Mouse (Mus musculus): ENCODE data around the gene H2-DMb2. TPM values are rescaled to one million over a fixed set of nuclear protein-coding genes. Genes with fewer than 3 reads are reported as not detected.

Gene H2-DMb2
- polyA plus RNA-seq, 1 experiment from 2014 or later: 0.70 TPM

- 85% methylated on average over 16 of the region's 16 CpGs for WGBS
- no peak overlapping the region for H3K4me2 ChIP-seq (ENCODE audit: low read depth, low read length)
- H3K9ac ChIP-seq (ENCODE audit: low read length): no peak overlapping the region
- H3K36me3 ChIP-seq (ENCODE audit: control insufficient read depth, insufficient read depth, low read length): no peaks in the 10 kb centered on the region
- no peak for ATAC-seq (ENCODE audit: insufficient read depth, low FRiP score)
- H3K27me3 ChIP-seq (ENCODE audit: control insufficient read depth, insufficient read depth, low read length): peaks cover 30% of the 10 kb centered on the region
- H3K4me1 ChIP-seq (ENCODE audit: control insufficient read depth, insufficient read depth, low read length): peaks cover 19% of the 10 kb centered on the region
- H3K27ac ChIP-seq (ENCODE audit: low read length): no peak overlapping the region
- no peaks in the 10 kb centered on the region for H3K9me3 ChIP-seq (replicated peaks; ENCODE audit: control insufficient read depth, low read length)
- no peak overlapping the region for H3K4me3 ChIP-seq (replicated peaks; ENCODE audit: low read length)
These were observed 57.8 kb downstream of the H2-DMb2 start for GRCm38 (mm10) chr17:34200772-34201505.

Other genes with a start within 250 kb of the H2-DMb2 start
- 0.39 and 0.40 TPM in 2 replicates for gene Platr17, start 238.2 kb upstream of the H2-DMb2 start, polyA plus RNA-seq (2015; fragmentation: Nextera tagmentation; extraction: Ambion mirVana)
- 40.9 and 44.4 TPM in 2 replicates for gene Daxx, start 233.9 kb upstream of the H2-DMb2 start, polyA plus RNA-seq (2015; fragmentation: Nextera tagmentation; extraction: Ambion mirVana)
- 58.4 and 68.7 TPM in 2 replicates for gene Tapbp, start 227.4 kb upstream of the H2-DMb2 start, polyA plus RNA-seq (2015; fragmentation: Nextera tagmentation; extraction: Ambion mirVana)
- 11.4 and 12.5 TPM in 2 replicates for gene Zbtb22, start 227.4 kb upstream of the H2-DMb2 start, polyA plus RNA-seq (2015; fragmentation: Nextera tagmentation; extraction: Ambion mirVana)
- 43.9 and 44.7 TPM in 2 replicates for gene Rgl2, start 213.8 kb upstream of the H2-DMb2 start, polyA plus RNA-seq (2015; fragmentation: Nextera tagmentation; extraction: Ambion mirVana)
- gene Pfdn6, start 203.0 kb upstream of the H2-DMb2 start, polyA plus RNA-seq (2015; fragmentation: Nextera tagmentation; extraction: Ambion mirVana): 133 and 147 TPM in 2 replicates
- gene Wdr46, start 202.6 kb upstream of the H2-DMb2 start, polyA plus RNA-seq (2015; fragmentation: Nextera tagmentation; extraction: Ambion mirVana): 19.0 and 23.1 TPM in 2 replicates
- 8.6 and 9.0 TPM in 2 replicates for gene B3galt4, start 191.8 kb upstream of the H2-DMb2 start, polyA plus RNA-seq (2015; fragmentation: Nextera tagmentation; extraction: Ambion mirVana)
- 42.6 and 45.0 TPM in 2 replicates for gene Vps52, start 187.5 kb upstream of the H2-DMb2 start, polyA plus RNA-seq (2015; fragmentation: Nextera tagmentation; extraction: Ambion mirVana)
- gene Rps18, start 187.3 kb upstream of the H2-DMb2 start, polyA plus RNA-seq (2015; fragmentation: Nextera tagmentation; extraction: Ambion mirVana): 1,606 and 1,631 TPM in 2 replicates
- gene H2-K1, start 143.0 kb upstream of the H2-DMb2 start, polyA plus RNA-seq (2015; fragmentation: Nextera tagmentation; extraction: Ambion mirVana): 107 and 140 TPM in 2 replicates
- 8.1 and 10.7 TPM in 2 replicates for gene Ring1, start 118.6 kb upstream of the H2-DMb2 start, polyA plus RNA-seq (2015; fragmentation: Nextera tagmentation; extraction: Ambion mirVana)
- gene H2-Ke6, start 115.2 kb upstream of the H2-DMb2 start, polyA plus RNA-seq (2015; fragmentation: Nextera tagmentation; extraction: Ambion mirVana): 38.9 and 41.3 TPM in 2 replicates
- 194 and 195 TPM in 2 replicates for gene Slc39a7, start 111.6 kb upstream of the H2-DMb2 start, polyA plus RNA-seq (2015; fragmentation: Nextera tagmentation; extraction: Ambion mirVana)
- gene Rxrb, start 111.5 kb upstream of the H2-DMb2 start, polyA plus RNA-seq (2015; fragmentation: Nextera tagmentation; extraction: Ambion mirVana): 36.3 and 37.7 TPM in 2 replicates
- gene Col11a2, start 103.9 kb upstream of the H2-DMb2 start, polyA plus RNA-seq (2015; fragmentation: Nextera tagmentation; extraction: Ambion mirVana): 0.57 and 0.61 TPM in 2 replicates
- 0.61 and 0.64 TPM in 2 replicates for gene H2-Oa, start 51.0 kb upstream of the H2-DMb2 start, polyA plus RNA-seq (2015; fragmentation: Nextera tagmentation; extraction: Ambion mirVana)
- 10.8 and 11.6 TPM in 2 replicates for gene H2-DMa, start 23.8 kb upstream of the H2-DMb2 start, polyA plus RNA-seq (2015; fragmentation: Nextera tagmentation; extraction: Ambion mirVana)
- gene Brd2, start 20.7 kb upstream of the H2-DMb2 start, polyA plus RNA-seq (2015; fragmentation: Nextera tagmentation; extraction: Ambion mirVana): 71.9 and 74.7 TPM in 2 replicates
- 2.0 and 2.9 TPM in 2 replicates for gene H2-DMb1, start 9.8 kb downstream of the H2-DMb2 start, polyA plus RNA-seq (2015; fragmentation: Nextera tagmentation; extraction: Ambion mirVana)
- 8.7 and 9.1 TPM in 2 replicates for gene Tap1, start 44.2 kb downstream of the H2-DMb2 start, polyA plus RNA-seq (2015; fragmentation: Nextera tagmentation; extraction: Ambion mirVana)
- gene Psmb9, start 44.5 kb downstream of the H2-DMb2 start, polyA plus RNA-seq (2015; fragmentation: Nextera tagmentation; extraction: Ambion mirVana): 7.3 and 7.7 TPM in 2 replicates
- gene Psmb8, start 54.4 kb downstream of the H2-DMb2 start, polyA plus RNA-seq (2015; fragmentation: Nextera tagmentation; extraction: Ambion mirVana): 14.7 and 15.4 TPM in 2 replicates
- 7.1 and 8.4 TPM in 2 replicates for gene Tap2, start 60.2 kb downstream of the H2-DMb2 start, polyA plus RNA-seq (2015; fragmentation: Nextera tagmentation; extraction: Ambion mirVana)
- 0.37 and 0.39 TPM in 2 replicates for gene H2-Ob, start 95.6 kb downstream of the H2-DMb2 start, polyA plus RNA-seq (2015; fragmentation: Nextera tagmentation; extraction: Ambion mirVana)
- gene H2-Ab1, start 114.4 kb downstream of the H2-DMb2 start, polyA plus RNA-seq (2015; fragmentation: Nextera tagmentation; extraction: Ambion mirVana): 18.1 and 19.5 TPM in 2 replicates
- gene H2-Aa, start 144.5 kb downstream of the H2-DMb2 start, polyA plus RNA-seq (2015; fragmentation: Nextera tagmentation; extraction: Ambion mirVana): 5.7 and 7.9 TPM in 2 replicates
- gene H2-Eb1, start 162.6 kb downstream of the H2-DMb2 start, polyA plus RNA-seq (2015; fragmentation: Nextera tagmentation; extraction: Ambion mirVana): 4.0 and 5.9 TPM in 2 replicates
- gene H2-Eb2, start 182.4 kb downstream of the H2-DMb2 start, polyA plus RNA-seq (2015; fragmentation: Nextera tagmentation; extraction: Ambion mirVana): not detected in 2 replicates
- gene Btnl2, start 211.5 kb downstream of the H2-DMb2 start, polyA plus RNA-seq (2015; fragmentation: Nextera tagmentation; extraction: Ambion mirVana): 1.3 and 1.4 TPM in 2 replicates
- 3.5 TPM in 2 replicates for gene Btnl1, start 233.8 kb downstream of the H2-DMb2 start, polyA plus RNA-seq (2015; fragmentation: Nextera tagmentation; extraction: Ambion mirVana)

All from stomach, embryonic 16.5 days (tissue).